Mouse (Mus musculus): ENCODE data around the gene Asb14. TPM values are rescaled to one million over a fixed set of nuclear protein-coding genes. Genes with fewer than 3 reads are reported as not detected.
"Not testable (repeated sequence)": the region's sequence is repeated elsewhere in the genome, so short reads cannot be mapped to it uniquely, and the experiment has no call there.

The Asb14 gene
- polyA plus RNA-seq, 1 experiment from 2014 or later = not detected

GRCm38 (mm10) chr14:26923702-26924421 lies 29.5 kb downstream of the Asb14 start:
- no peak overlapping the region for H3K4me2 ChIP-seq (ENCODE audit: low read depth, low read length)
- 93% methylated on average over 5 of the region's 5 CpGs for WGBS
- H3K4me3 ChIP-seq (ENCODE audit: low read length) = no peak overlapping the region
- peaks cover 3% of the 10 kb centered on the region; the same call in 1 of the 2 replicates for H3K36me3 ChIP-seq (ENCODE audit: control insufficient read depth, insufficient read depth, low read length)
- no peaks in the 10 kb centered on the region for H3K27me3 ChIP-seq (replicated peaks; ENCODE audit: control insufficient read depth, insufficient read depth, low read length)
- ATAC-seq = no peak
- H3K9ac ChIP-seq (ENCODE audit: low read depth, low read length) = no peak overlapping the region
- no peaks in the 10 kb centered on the region for H3K4me1 ChIP-seq (ENCODE audit: control insufficient read depth, insufficient read depth, low read length)
- H3K9me3 ChIP-seq (ENCODE audit: control insufficient read depth, low read length) = no peaks in the 10 kb centered on the region
- H3K27ac ChIP-seq (ENCODE audit: low read length) = no peak overlapping the region

GRCm38 (mm10) chr14:26934891-26935290 lies 40.5 kb downstream of the Asb14 start:
- ATAC-seq = no peak
- no peak overlapping the region for H3K9ac ChIP-seq (ENCODE audit: low read depth, low read length)
- WGBS = 93% methylated on average over 3 of the region's 3 CpGs
- no peaks in the 10 kb centered on the region for H3K9me3 ChIP-seq (ENCODE audit: control insufficient read depth, low read length)
- no peaks in the 10 kb centered on the region for H3K27me3 ChIP-seq (replicated peaks; ENCODE audit: control insufficient read depth, insufficient read depth, low read length)
- H3K4me2 ChIP-seq (ENCODE audit: low read depth, low read length) = no peak overlapping the region
- H3K27ac ChIP-seq (ENCODE audit: low read length) = no peak overlapping the region
- H3K36me3 ChIP-seq (ENCODE audit: control insufficient read depth, insufficient read depth, low read length) = no peaks in the 10 kb centered on the region
- H3K4me3 ChIP-seq (ENCODE audit: low read length) = no peak overlapping the region
- H3K4me1 ChIP-seq (ENCODE audit: control insufficient read depth, insufficient read depth, low read length) = no peaks in the 10 kb centered on the region

- no peak for ATAC-seq
- Histone ChIP-seq H3K27me3 (replicated peaks; ENCODE audit: control insufficient read depth, insufficient read depth, low read length) (no peaks in the 10 kb centered on the region), H3K27ac (ENCODE audit: low read length) (no peak overlapping the region), H3K9ac (ENCODE audit: low read depth, low read length) (no peak overlapping the region), H3K36me3 (ENCODE audit: control insufficient read depth, insufficient read depth, low read length) (no peaks in the 10 kb centered on the region), H3K4me2 (ENCODE audit: low read depth, low read length) (no peak overlapping the region), H3K4me1 (ENCODE audit: control insufficient read depth, insufficient read depth, low read length) (no peaks in the 10 kb centered on the region), H3K9me3 (ENCODE audit: control insufficient read depth, low read length) (no peaks in the 10 kb centered on the region), H3K4me3 (ENCODE audit: low read length) (no peak overlapping the region)
- 88% methylated on average over 4 of the region's 4 CpGs for WGBS
Measured at GRCm38 (mm10) chr14:26935558-26935957, 41.2 kb downstream of the Asb14 start.

- ATAC-seq; H3K27ac ChIP-seq (ENCODE audit: low read length); H3K9me3 ChIP-seq (ENCODE audit: control insufficient read depth, low read length); H3K36me3 ChIP-seq (ENCODE audit: control insufficient read depth, insufficient read depth, low read length); H3K4me1 ChIP-seq (ENCODE audit: control insufficient read depth, insufficient read depth, low read length); H3K4me2 ChIP-seq (ENCODE audit: low read depth, low read length); H3K27me3 ChIP-seq (replicated peaks; ENCODE audit: control insufficient read depth, insufficient read depth, low read length); H3K4me3 ChIP-seq (ENCODE audit: low read length); H3K9ac ChIP-seq (ENCODE audit: low read depth, low read length): not testable (repeated sequence)
- 85% methylated on average over 2 of the region's 2 CpGs for WGBS
Measured at GRCm38 (mm10) chr14:26956139-26956538, 61.8 kb downstream of the Asb14 start.

GRCm38 (mm10) chr14:26960518-26960917 lies 66.2 kb downstream of the Asb14 start:
- no peak for ATAC-seq
- 81% methylated on average over 1 of the region's 1 CpGs for WGBS
- Histone ChIP-seq H3K27ac (ENCODE audit: low read length) (no peak overlapping the region), H3K4me1 (ENCODE audit: control insufficient read depth, insufficient read depth, low read length) (no peaks in the 10 kb centered on the region), H3K9me3 (ENCODE audit: control insufficient read depth, low read length) (no peaks in the 10 kb centered on the region), H3K27me3 (replicated peaks; ENCODE audit: control insufficient read depth, insufficient read depth, low read length) (no peaks in the 10 kb centered on the region), H3K9ac (ENCODE audit: low read depth, low read length) (no peak overlapping the region), H3K4me2 (ENCODE audit: low read depth, low read length) (no peak overlapping the region), H3K36me3 (ENCODE audit: control insufficient read depth, insufficient read depth, low read length) (no peaks in the 10 kb centered on the region; the same call in 1 of the 2 replicates), H3K4me3 (ENCODE audit: low read length) (no peak overlapping the region)

Other genes with a start within 250 kb of the Asb14 start
- 8.9 and 9.8 TPM in 2 replicates for gene Pde12, start 224.7 kb upstream of the Asb14 start, polyA plus RNA-seq (2015; fragmentation: Nextera tagmentation; extraction: Ambion mirVana)
- 0.06 and 0.07 TPM in 2 replicates for gene Dnah12, start 201.3 kb upstream of the Asb14 start, polyA plus RNA-seq (2015; fragmentation: Nextera tagmentation; extraction: Ambion mirVana)
- 20.6 and 21.0 TPM in 2 replicates for gene Appl1, start 76.7 kb downstream of the Asb14 start, polyA plus RNA-seq (2015; fragmentation: Nextera tagmentation; extraction: Ambion mirVana)
- gene Hesx1, start 99.9 kb downstream of the Asb14 start, polyA plus RNA-seq (2015; fragmentation: Nextera tagmentation; extraction: Ambion mirVana) = 0.23 and 0.42 TPM in 2 replicates
- 1.4 and 1.5 TPM in 2 replicates for gene Il17rd, start 144.4 kb downstream of the Asb14 start, polyA plus RNA-seq (2015; fragmentation: Nextera tagmentation; extraction: Ambion mirVana)
- 12.0 and 13.0 TPM in 2 replicates for gene Arhgef3, start 220.3 kb downstream of the Asb14 start, polyA plus RNA-seq (2015; fragmentation: Nextera tagmentation; extraction: Ambion mirVana)